Mouse (Mus musculus) activated CD4-positive, CD25-positive, alpha-beta regulatory T cell, adult 4 months (primary cell): ENCODE measurements around the gene Map1b. TPM values are rescaled to one million over a fixed set of nuclear protein-coding genes. Genes with fewer than 3 reads are reported as not detected.

ENCODE experiments used
- ATAC-seq: one replicate; pipeline ENCODE4 v1.8.0; 2017
- polyA plus RNA-seq, 2 experiments: library from polyadenylated mRNA; unstranded; fragments of 100-300 nt; shearing (Covaris generic); gene quantifications; one replicate each; pipeline ENCODE4 v1.2.1; 2017

The Map1b gene
- polyA plus RNA-seq, 2 experiments from 2014 or later, result 0.04 to 0.40 TPM

- no peak for ATAC-seq
Measured at GRCm38 (mm10) chr13:99444880-99445279, 71.5 kb downstream of the Map1b start.

DNA sequence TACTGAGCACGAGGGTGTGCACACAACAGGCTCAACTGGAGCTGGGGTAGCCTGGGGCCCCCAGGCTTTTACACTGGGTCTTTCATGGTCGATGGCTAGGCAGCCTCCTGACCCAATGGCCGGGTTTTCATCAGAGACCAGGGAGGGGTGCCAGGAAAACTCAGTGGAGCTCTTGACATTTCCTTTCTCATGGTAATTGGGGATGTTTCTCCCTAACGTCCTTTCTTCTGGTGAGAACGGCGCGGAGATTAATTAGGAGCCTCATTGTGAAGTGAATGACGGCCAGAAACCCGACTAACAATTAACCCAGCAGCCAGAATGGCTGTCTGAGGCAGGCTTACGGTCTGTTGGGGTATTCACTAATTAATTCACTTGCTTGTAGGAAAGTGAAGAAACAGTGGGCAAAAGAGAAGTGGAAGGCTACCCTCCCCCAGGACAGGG, 71.9 kb downstream of the Map1b start:
- ATAC-seq, result no peak

- no peak for ATAC-seq
Measured at GRCm38 (mm10) chr13:99443484-99444175, 72.7 kb downstream of the Map1b start.

GRCm38 (mm10) chr13:99442434-99443249, 73.7 kb downstream of the Map1b start:
- ATAC-seq, result no peak

GRCm38 (mm10) chr13:99441700-99442433, 74.5 kb downstream of the Map1b start:
- no peak for ATAC-seq

- no peak for ATAC-seq
Measured at GRCm38 (mm10) chr13:99440228-99440627, 76.1 kb downstream of the Map1b start.

DNA sequence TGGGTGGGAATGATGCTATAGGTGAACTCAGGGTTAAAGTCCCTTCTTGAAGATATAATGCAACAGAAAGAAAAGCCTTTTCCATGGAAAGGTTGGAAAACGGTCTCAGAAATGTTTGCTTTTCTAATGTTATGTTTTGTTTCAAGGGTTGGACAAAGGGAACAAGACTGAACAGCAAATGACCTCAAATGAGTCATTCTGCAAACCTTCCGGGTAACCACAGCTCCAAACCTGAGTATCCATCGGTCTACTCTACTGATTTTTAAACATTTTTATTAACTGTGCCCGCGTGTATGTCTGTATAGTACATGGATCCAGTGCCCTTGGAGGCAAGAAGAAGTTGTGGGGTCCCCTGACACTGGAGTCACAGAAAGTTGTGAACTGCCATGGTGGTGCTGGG, 77.0 kb downstream of the Map1b start:
- no peak for ATAC-seq

DNA sequence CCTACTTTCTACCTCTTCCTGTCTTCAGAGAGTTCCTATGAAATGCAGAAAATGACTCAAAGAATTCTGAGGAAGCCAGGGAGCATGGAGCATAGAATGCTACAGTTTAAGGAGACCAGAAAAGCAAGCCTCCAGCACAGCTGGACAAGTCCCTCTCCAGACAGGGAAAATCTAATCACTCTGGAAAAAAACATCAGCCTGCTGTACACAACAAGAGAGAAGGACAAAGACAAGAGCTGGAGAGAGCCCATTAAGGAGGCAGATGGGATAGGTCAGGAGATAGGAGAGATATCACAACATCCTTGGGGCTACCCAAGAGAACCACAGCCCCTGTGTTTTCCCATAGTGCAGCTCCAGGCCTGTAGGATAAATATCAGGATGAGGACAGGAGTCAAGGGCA, 79.3 kb downstream of the Map1b start:
- ATAC-seq, result no peak

DNA sequence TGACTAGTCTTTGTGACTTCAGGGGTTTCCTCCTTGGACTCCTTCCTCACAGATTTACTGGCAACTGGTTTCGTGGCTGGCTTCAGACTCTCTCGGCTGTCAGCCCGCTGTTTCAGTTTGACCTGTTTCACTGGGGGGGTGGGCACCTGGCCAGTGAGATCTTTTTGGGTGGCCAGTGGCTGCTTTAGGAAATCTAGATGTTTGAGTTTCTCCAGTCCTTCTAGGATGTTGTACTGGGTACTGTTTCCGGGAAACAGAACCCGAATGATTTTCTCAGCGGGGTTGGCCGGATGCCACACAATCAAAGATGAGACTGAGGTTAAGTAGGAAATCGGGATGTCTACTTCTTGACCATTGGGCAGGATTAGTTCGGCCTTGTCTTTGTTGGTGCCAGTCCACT, 81.8 kb downstream of the Map1b start:
- no peak for ATAC-seq

GRCm38 (mm10) chr13:99433068-99434008, 83.0 kb downstream of the Map1b start:
- ATAC-seq, result no peak

GRCm38 (mm10) chr13:99423581-99423980, 92.8 kb downstream of the Map1b start:
- ATAC-seq, result no peak

DNA sequence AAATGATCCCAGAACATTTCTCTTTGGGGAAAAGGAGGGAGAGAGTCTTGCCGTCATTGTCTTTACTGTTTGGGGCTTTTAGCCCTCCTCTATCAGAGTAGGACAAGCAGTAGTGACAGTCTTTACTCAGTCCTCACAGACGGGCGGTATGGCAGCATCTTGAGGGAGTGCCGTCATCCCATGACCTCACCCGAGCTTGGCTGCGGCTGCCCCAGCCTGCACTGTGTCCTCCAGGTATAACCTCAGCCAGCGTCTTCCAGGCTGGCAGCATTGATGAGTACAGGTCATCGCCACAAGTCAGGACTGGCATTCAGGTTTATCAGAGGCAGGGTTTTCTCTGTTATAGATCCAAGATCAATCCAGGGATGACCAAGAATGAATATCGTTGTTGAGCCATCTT, 99.7 kb downstream of the Map1b start:
- no peak for ATAC-seq

DNA sequence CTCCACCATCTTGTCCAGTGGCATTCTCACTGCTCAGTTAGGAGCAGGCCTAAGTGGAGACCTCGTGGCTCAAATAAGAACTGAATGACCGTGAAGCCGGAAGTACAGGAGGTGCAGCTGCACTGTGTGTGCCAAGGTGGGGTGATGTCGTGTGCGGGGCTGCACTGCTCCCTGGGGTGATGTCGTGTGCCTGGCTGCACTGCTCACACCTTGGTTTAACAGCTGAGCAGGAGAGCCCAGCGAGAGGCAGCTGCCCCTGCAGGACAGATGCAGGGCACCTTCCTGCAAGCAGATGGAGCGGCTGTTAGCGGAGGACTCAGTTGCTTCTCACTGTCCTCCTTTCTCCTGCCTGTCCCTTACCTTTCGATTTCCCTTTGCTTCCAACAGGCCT, 102.0 kb downstream of the Map1b start:
- no peak for ATAC-seq

- ATAC-seq, result no peak
Measured at GRCm38 (mm10) chr13:99413481-99414351, 102.6 kb downstream of the Map1b start.

DNA sequence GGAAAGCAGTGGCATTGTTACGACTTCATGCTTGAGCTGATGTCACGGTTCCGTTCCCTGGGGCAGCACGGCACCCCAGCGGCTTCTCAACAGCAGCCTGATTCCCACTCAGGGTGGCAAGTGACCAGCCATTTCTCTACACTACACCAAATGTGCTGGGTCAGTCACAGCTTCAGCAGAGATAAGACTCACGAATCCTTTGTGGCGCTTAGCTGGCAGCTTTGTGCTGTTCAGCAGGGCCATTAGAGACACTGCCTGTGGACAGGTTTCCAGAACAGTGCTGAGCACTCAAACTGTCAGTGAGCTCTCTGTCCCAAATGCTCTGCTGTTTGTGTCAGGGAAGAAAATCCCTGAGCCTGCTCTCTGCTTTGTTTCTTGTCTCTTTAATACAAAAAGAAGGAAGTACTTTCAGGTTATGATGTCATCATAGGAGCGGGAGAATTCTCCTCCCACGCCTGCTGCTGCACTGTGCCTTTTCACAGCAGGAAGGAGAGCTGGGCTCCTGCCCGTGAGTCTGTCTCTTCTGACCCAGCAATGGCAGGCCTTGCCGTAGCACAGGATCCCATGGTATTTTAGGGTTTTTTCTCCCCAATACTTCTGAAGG, 103.8 kb downstream of the Map1b start:
- ATAC-seq, result no peak

DNA sequence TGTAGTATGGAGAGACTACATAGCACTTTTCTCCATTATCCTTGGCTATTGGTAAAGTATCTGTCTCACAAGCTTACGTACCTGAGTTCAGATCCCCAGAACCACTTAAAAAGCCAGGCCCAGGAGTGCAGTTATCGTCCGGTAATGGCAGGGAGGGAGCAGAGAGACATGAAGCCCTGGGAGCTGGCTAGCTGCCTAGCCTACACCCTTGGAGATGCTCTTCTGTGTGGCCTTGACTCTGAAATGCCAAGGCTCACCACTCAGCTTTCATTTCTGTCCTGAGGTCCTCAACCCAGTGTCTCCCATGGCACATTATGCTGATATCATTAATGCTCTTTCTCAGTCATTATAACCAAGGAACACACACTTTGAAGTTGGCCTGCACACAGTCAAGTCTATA, 104.6 kb downstream of the Map1b start:
- ATAC-seq, result no peak

- no peak for ATAC-seq
Measured at GRCm38 (mm10) chr13:99410611-99411515, 105.5 kb downstream of the Map1b start.

DNA sequence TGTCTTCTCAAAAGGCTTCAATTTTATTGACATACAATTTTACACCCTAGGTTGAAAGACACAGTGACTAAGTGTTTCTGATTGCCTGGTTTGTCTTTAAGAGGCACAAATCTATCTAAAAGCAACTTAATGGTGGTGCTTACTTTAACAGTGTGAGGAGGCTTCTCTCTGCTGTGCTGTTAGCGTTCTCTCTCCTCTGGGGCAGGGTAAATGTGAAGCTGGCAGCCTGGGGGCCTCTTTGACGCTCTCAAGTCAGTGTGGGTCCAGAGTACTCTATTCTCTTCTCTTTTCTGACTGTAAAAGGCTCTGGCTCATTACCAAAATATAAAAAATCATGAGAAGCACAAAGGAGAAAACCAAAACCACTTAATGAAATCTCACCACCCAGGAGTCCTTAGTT, 107.1 kb downstream of the Map1b start:
- no peak for ATAC-seq

- no peak for ATAC-seq
Measured at GRCm38 (mm10) chr13:99399373-99399772, 117.0 kb downstream of the Map1b start.
